Mouse (Mus musculus) stomach, postnatal 0 days (tissue): ENCODE measurements at regions not wholly inside any gene's neighbourhood (a gene's known extent, or its start where the extent isn't known, plus 50 kb on each side); places are given as distances from the start of the nearest gene placed in this dataset.
A peak's percentile ranks its signal among the peaks of the same experiment; 100 is the strongest.

Experiments used
- ATAC-seq: fragments of 200-750 bp; cut with Nextera tagmentation; 2 replicates; pipeline ENCODE4 v1.8.0; 2017; ENCODE audit not compliant: low FRiP score, low TSS enrichment
- DNase-seq: peaks from one replicate; pipeline ENCODE4 v3.0.0-alpha.2; 2016; ENCODE audit warnings: low spot score
- H3K27ac ChIP-seq: fragments of 300-500 bp; sonication (generic); replicated peaks from 2 replicates; pipeline ENCODE4 v1.5.1; 2014; ENCODE audit warnings: mild to moderate bottlenecking, control low read depth
- H3K27me3 ChIP-seq: fragments of 300-500 bp; sonication (generic); 2 replicates; pipeline ENCODE4 v1.6.1; 2014; ENCODE audit warnings: low read length; ENCODE audit not compliant: control insufficient read depth, insufficient read depth
- H3K36me3 ChIP-seq: fragments of 300-500 bp; sonication (generic); 2 replicates; pipeline ENCODE4 v1.6.1; 2014; ENCODE audit warnings: low read length, mixed read lengths; ENCODE audit not compliant: control insufficient read depth, insufficient read depth
- H3K4me1 ChIP-seq: fragments of 300-500 bp; sonication (generic); replicated peaks from 2 replicates; pipeline ENCODE4 v1.6.1; 2014; ENCODE audit warnings: antibody characterized with exemption; ENCODE audit not compliant: control insufficient read depth, insufficient read depth
- H3K4me2 ChIP-seq: fragments of 300-500 bp; sonication (generic); replicated peaks from 2 replicates; pipeline ENCODE4 v1.6.1; 2014; ENCODE audit warnings: low read depth, mild to moderate bottlenecking, control low read depth, moderate library complexity
- H3K4me3 ChIP-seq: fragments of 300-500 bp; sonication (generic); 2 replicates; pipeline ENCODE4 v1.5.1; 2014; ENCODE audit warnings: low read depth, low read length, control low read depth
- H3K9ac ChIP-seq: fragments of 300-500 bp; sonication (generic); 2 replicates; pipeline ENCODE4 v1.6.1; 2014; ENCODE audit warnings: mild to moderate bottlenecking, low read length, control low read depth, mixed read lengths
- H3K9me3 ChIP-seq: fragments of 300-500 bp; sonication (generic); 2 replicates; pipeline ENCODE4 v1.6.1; 2016; ENCODE audit warnings: low read length; ENCODE audit not compliant: control insufficient read depth
- CTCF ChIP-seq: IDR thresholded peaks from 2 replicates; pipeline ENCODE4 v1.5.1; 2016; ENCODE audit warnings: antibody characterized with exemption, low read depth, mild to moderate bottlenecking, moderate library complexity
- EP300 ChIP-seq: optimal IDR thresholded peaks from 2 replicates; pipeline ENCODE3; 2016; ENCODE audit warnings: antibody characterized with exemption
- WGBS: fragments of 180-500 bp; shearing (Covaris S2); extraction: QIAGEN DNeasy Blood & Tissue Kit; methylation state at CpG from one replicate; pipeline ENCODE4 v1.1.7; 2014; 5-methylcytosine and 5-hydroxymethylcytosine counted together

GRCm38 (mm10) chr3:50973081-50973480 is 251.2 kb upstream of the Noct start:
- no peaks in the 10 kb centered on the region for H3K27me3 ChIP-seq
- H3K27ac ChIP-seq, result no peak overlapping the region
- no peak overlapping the region for H3K9ac ChIP-seq
- no peaks in the 10 kb centered on the region for H3K36me3 ChIP-seq
- no peak overlapping the region for H3K4me3 ChIP-seq
- no peaks in the 10 kb centered on the region for H3K9me3 ChIP-seq
- no peak overlapping the region for H3K4me2 ChIP-seq
- TF ChIP-seq CTCF, result no peak
- DNase-seq, result no peak
- WGBS, result 70% methylated on average over 6 of the region's 6 CpGs
- ATAC-seq, result no peak
- H3K4me1 ChIP-seq, result no peaks in the 10 kb centered on the region

- H3K36me3 ChIP-seq, result no peaks in the 10 kb centered on the region
- H3K27ac ChIP-seq, result no peak overlapping the region
- H3K4me2 ChIP-seq, result no peak overlapping the region
- no peak overlapping the region for H3K9ac ChIP-seq
- TF ChIP-seq EP300 (no peak), CTCF (no peak)
- ATAC-seq (no peak), DNase-seq (no peak)
- H3K9me3 ChIP-seq, result no peaks in the 10 kb centered on the region
- H3K27me3 ChIP-seq, result no peaks in the 10 kb centered on the region
- H3K4me3 ChIP-seq, result no peak overlapping the region
- H3K4me1 ChIP-seq, result no peaks in the 10 kb centered on the region
- WGBS, result 50% methylated on average over 5 of the region's 5 CpGs
These were observed 248.0 kb upstream of the Noct start for GRCm38 (mm10) chr3:50976141-50976780.

- Histone ChIP-seq H3K4me3 (no peak overlapping the region), H3K4me1 (no peaks in the 10 kb centered on the region), H3K36me3 (no peaks in the 10 kb centered on the region), H3K9me3 (no peaks in the 10 kb centered on the region), H3K4me2 (no peak overlapping the region), H3K27me3 (no peaks in the 10 kb centered on the region), H3K27ac (no peak overlapping the region), H3K9ac (no peak overlapping the region)
- no peak for TF ChIP-seq EP300
- TF ChIP-seq CTCF, result no peak
- 59% methylated on average over 6 of the region's 6 CpGs for WGBS
- no peak for ATAC-seq
- DNase-seq, result no peak
These were observed 247.4 kb upstream of the Noct start for GRCm38 (mm10) chr3:50976818-50977217.

- WGBS, result 78% methylated on average over 5 of the region's 5 CpGs
- Histone ChIP-seq H3K4me2 (no peak overlapping the region), H3K36me3 (no peaks in the 10 kb centered on the region), H3K4me3 (no peak overlapping the region), H3K4me1 (no peaks in the 10 kb centered on the region), H3K27ac (no peak overlapping the region), H3K9me3 (no peaks in the 10 kb centered on the region), H3K27me3 (no peaks in the 10 kb centered on the region), H3K9ac (no peak overlapping the region)
- no peak for ATAC-seq
- no peak for DNase-seq
- no peak for TF ChIP-seq EP300
- no peak for TF ChIP-seq CTCF
These were observed 245.6 kb upstream of the Noct start for GRCm38 (mm10) chr3:50978636-50979035.

GRCm38 (mm10) chr3:50979592-50979991 is 244.7 kb upstream of the Noct start:
- 81% methylated on average over 3 of the region's 3 CpGs for WGBS
- no peak for DNase-seq

GRCm38 (mm10) chr3:50981751-50982150 is 242.5 kb upstream of the Noct start:
- no peak overlapping the region for H3K9ac ChIP-seq
- no peak overlapping the region for H3K4me2 ChIP-seq
- no peak overlapping the region for H3K27ac ChIP-seq
- no peaks in the 10 kb centered on the region for H3K27me3 ChIP-seq
- no peak overlapping the region for H3K4me3 ChIP-seq
- TF ChIP-seq EP300 (no peak), CTCF (no peak)
- DNase-seq (no peak), ATAC-seq (no peak)
- WGBS, result 97% methylated on average over 7 of the region's 7 CpGs
- H3K9me3 ChIP-seq, result no peaks in the 10 kb centered on the region
- no peaks in the 10 kb centered on the region for H3K4me1 ChIP-seq
- H3K36me3 ChIP-seq, result no peaks in the 10 kb centered on the region

More at GRCm38 (mm10) chr3:50979592-50979991, 244.7 kb upstream of the Noct start:
- TF ChIP-seq CTCF (0 out of 2 replicates have a peak, but pooled peaks have one; percentile 8), EP300 (no peak)
- no peaks in the 10 kb centered on the region for H3K4me1 ChIP-seq
- H3K9ac ChIP-seq, result no peak overlapping the region
- H3K4me2 ChIP-seq, result no peak overlapping the region
- ATAC-seq, result no peak
- no peak overlapping the region for H3K4me3 ChIP-seq
- no peaks in the 10 kb centered on the region for H3K36me3 ChIP-seq
- no peaks in the 10 kb centered on the region for H3K27me3 ChIP-seq
- no peak overlapping the region for H3K27ac ChIP-seq
- no peaks in the 10 kb centered on the region for H3K9me3 ChIP-seq
